Mouse (Mus musculus): Measurements from ENCODE around the gene Zkscan5.

- TF ChIP-seq CTCF (IDR thresholded peaks at IDR 0.05; ENCODE audit: low read depth, low read length) (no peak), POLR2A (IDR thresholded peaks at IDR 0.05; ENCODE audit: insufficient read depth, low read length) (no peak)
Observed at GRCm38 (mm10) chr5:145189416-145189815, 14.9 kb upstream of the Zkscan5 start.

All from ES-Bruce4 (cell line).